Mouse (Mus musculus) forebrain, postnatal 0 days (tissue): ENCODE measurements around the gene Tlk1. TPM values are rescaled to one million over a fixed set of nuclear protein-coding genes. Genes with fewer than 3 reads are reported as not detected.

Experiments used
- ATAC-seq: fragments of 200-750 bp; cut with Nextera tagmentation; 2 replicates; pipeline ENCODE4 v1.8.0; 2017; ENCODE audit warnings: mild to moderate bottlenecking, moderate library complexity
- DNase-seq: peaks from one replicate; pipeline ENCODE4 v3.0.0-alpha.2; 2015
- H3K27ac ChIP-seq: fragments of 300-500 bp; sonication (generic); 2 replicates; pipeline ENCODE4 v1.5.1; 2014; ENCODE audit warnings: low read depth, mild to moderate bottlenecking, antibody characterized with exemption, low read length, moderate library complexity, mixed read lengths
- H3K27me3 ChIP-seq: fragments of 300-500 bp; sonication (generic); 2 replicates; pipeline ENCODE4 v1.6.1; 2014; ENCODE audit warnings: mild to moderate bottlenecking, low read length, mixed read lengths; ENCODE audit not compliant: insufficient read depth
- H3K36me3 ChIP-seq: fragments of 300-500 bp; sonication (generic); 2 replicates; pipeline ENCODE4 v1.6.1; 2014; ENCODE audit warnings: mild to moderate bottlenecking, moderate library complexity; ENCODE audit not compliant: insufficient read depth
- H3K4me1 ChIP-seq: fragments of 300-500 bp; sonication (generic); 2 replicates; pipeline ENCODE4 v1.6.1; 2014; ENCODE audit warnings: antibody characterized with exemption; ENCODE audit not compliant: insufficient read depth
- H3K4me2 ChIP-seq: fragments of 300-500 bp; sonication (generic); 2 replicates; pipeline ENCODE4 v1.6.1; 2014; ENCODE audit warnings: low read depth, mild to moderate bottlenecking, moderate library complexity
- H3K4me3 ChIP-seq: fragments of 300-500 bp; sonication (generic); 2 replicates; pipeline ENCODE4 v1.5.1; 2014; ENCODE audit warnings: low read depth, low read length, mixed read lengths
- H3K9ac ChIP-seq: fragments of 300-500 bp; sonication (generic); 2 replicates; pipeline ENCODE4 v1.6.1; 2014; ENCODE audit warnings: mild to moderate bottlenecking
- H3K9me3 ChIP-seq: fragments of 300-500 bp; sonication (generic); 2 replicates; pipeline ENCODE4 v1.6.1; 2016; ENCODE audit warnings: low read length
- CTCF ChIP-seq: sonication (generic); IDR thresholded peaks from 2 replicates; pipeline ENCODE4 v1.5.1; 2016; ENCODE audit warnings: antibody characterized with exemption, control low read depth, low read depth
- WGBS: fragments of 180-500 bp; shearing (Covaris S2); extraction: QIAGEN DNeasy Blood & Tissue Kit; methylation state at CpG from one replicate; pipeline ENCODE4 v1.1.7; 2014; 5-methylcytosine and 5-hydroxymethylcytosine counted together
- polyA plus RNA-seq: library from polyadenylated mRNA; unstranded; fragments of >200 nt; fragmentation: Nextera tagmentation; extraction: Ambion mirVana; gene quantifications from 2 replicates; pipeline ENCODE4 v1.2.1, GENCODE M21; 2015
- total RNA-seq: library from RNA; depleted of rRNA; stranded (reverse); fragments of >200 nt; gene quantifications from 2 replicates; pipeline ENCODE4 v1.2.3, GENCODE M21; 2014

Gene Tlk1
- total and polyA plus RNA-seq, 2 experiments from 2014 or later, result 26.0 to 34.3 TPM

DNA sequence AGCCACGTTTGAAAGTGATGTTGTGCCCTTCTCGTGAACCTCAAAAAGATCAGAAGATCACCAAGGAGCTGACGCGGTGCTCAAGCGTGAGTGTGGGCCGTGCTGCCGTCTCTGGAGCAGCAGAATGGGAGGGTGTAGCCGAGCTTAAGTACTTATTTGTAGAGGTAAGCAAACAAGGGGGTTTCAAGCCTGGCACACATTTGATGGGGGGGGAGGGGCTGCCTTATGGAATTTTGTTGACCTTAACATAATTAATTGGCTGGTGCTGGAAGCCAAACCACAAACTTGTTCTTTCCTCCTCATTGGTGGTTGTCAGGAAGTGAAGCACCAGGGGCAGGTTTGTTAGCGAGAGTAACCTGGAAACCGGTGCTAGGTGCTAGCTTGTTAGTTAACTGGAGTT lies 129.8 kb downstream of the Tlk1 start:
- 93% methylated on average over 10 of the region's 10 CpGs for WGBS
- no peak for TF ChIP-seq CTCF
- H3K27me3 ChIP-seq, result no peaks in the 10 kb centered on the region

DNA sequence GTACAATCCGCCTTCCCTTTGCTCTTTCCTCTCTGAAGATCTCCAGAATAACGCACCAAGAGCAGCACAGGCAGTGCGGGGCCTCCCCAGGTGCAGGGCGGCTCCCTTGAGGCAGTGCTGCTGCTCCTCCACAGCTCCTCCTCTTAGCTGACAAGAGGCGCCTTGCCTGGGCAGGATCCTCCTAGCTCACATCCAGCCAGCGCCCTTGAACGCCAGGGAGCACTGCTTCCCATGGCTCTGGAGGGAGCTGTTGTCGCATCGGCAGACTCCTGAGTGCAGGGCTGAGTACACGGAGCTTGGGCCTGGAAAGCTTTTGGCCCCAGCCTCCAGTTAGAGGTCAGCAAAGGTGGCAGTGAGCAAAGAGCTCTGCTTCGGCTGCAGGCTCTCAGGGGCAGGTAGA lies 135.3 kb downstream of the Tlk1 start:
- no peak for ATAC-seq

More for the DNA sequence above, 129.8 kb downstream of the Tlk1 start:
- Histone ChIP-seq H3K4me2 (no peak overlapping the region), H3K36me3 (peaks cover 12% of the 10 kb centered on the region), H3K4me3 (no peak overlapping the region), H3K27ac (no peak overlapping the region), H3K9ac (no peak overlapping the region), H3K9me3 (no peaks in the 10 kb centered on the region), H3K4me1 (no peaks in the 10 kb centered on the region)
- no peak for ATAC-seq
- no peak for DNase-seq

DNA sequence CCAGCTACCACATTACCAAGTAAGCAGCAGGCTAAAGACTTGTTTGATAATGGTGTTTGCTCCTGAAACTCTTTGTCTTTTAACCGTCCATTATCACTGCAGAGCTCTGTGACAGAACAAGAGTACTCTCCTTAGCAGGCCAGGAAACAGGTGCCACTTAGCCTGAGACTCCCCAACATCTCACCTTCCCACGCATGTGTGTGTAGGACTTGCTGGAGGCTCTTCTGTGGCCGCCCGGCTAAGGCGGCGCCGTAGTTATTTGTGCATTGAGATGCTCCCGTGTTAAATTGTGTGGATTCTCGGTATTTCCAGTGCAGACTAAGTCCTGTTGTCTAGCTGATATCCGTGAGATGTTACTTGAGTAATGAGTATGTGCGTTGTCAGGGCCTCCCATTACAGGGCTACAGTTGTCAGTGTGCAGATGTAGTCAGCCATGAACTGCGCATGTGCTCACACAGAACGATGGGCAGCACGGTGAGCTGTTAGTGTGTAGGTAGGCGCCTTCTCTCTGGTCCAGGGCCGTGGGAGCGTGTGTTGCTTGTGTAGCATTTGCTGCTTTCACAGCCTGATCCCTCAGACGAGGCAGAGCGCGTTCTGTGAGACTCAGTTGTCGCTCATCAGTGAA lies 137.0 kb downstream of the Tlk1 start:
- 93% methylated on average over 21 of the region's 21 CpGs for WGBS
- Histone ChIP-seq H3K4me1 (no peaks in the 10 kb centered on the region), H3K9me3 (no peaks in the 10 kb centered on the region), H3K9ac (no peak overlapping the region), H3K27ac (no peak overlapping the region), H3K27me3 (no peaks in the 10 kb centered on the region), H3K4me3 (no peak overlapping the region), H3K36me3 (peaks cover 66% of the 10 kb centered on the region), H3K4me2 (no peak overlapping the region)
- ATAC-seq (no peak; the same call in 1 of the 2 replicates), DNase-seq (no peak)
- TF ChIP-seq CTCF, result no peak

More for the DNA sequence above, 135.3 kb downstream of the Tlk1 start:
- no peak for TF ChIP-seq CTCF
- DNase-seq, result no peak
- no peaks in the 10 kb centered on the region for H3K27me3 ChIP-seq
- peaks cover 55% of the 10 kb centered on the region for H3K36me3 ChIP-seq
- no peak overlapping the region for H3K4me2 ChIP-seq
- no peaks in the 10 kb centered on the region for H3K4me1 ChIP-seq
- no peaks in the 10 kb centered on the region for H3K9me3 ChIP-seq
- H3K9ac ChIP-seq, result no peak overlapping the region
- WGBS, result 85% methylated on average over 11 of the region's 11 CpGs
- no peak overlapping the region for H3K27ac ChIP-seq
- no peak overlapping the region for H3K4me3 ChIP-seq

DNA sequence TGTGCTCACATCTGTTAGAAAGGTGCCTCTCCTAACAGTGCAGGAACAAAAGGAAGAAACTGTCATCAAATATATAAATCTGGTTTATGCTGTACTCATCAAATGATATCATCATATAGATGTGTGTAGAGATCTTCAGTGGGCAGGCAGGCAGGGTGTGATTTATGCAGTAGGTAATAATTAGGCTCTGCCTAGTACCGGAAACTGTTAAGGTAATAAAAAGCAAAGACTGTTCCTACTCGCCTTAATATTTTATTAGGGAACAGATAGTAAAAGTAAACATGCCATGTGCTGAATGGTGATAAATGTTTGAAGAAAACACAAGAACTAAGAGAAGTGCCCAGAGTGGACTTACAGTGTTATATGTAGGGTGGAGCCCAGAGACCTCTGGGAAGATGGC lies 143.2 kb downstream of the Tlk1 start:
- Histone ChIP-seq H3K27ac (no peak overlapping the region), H3K4me2 (no peak overlapping the region), H3K9ac (no peak overlapping the region), H3K27me3 (no peaks in the 10 kb centered on the region), H3K4me3 (no peak overlapping the region), H3K4me1 (no peaks in the 10 kb centered on the region), H3K36me3 (peaks cover 79% of the 10 kb centered on the region), H3K9me3 (no peaks in the 10 kb centered on the region)
- ATAC-seq, result no peak
- no peak for TF ChIP-seq CTCF
- 92% methylated on average over 2 of the region's 2 CpGs for WGBS
- DNase-seq, result no peak

DNA sequence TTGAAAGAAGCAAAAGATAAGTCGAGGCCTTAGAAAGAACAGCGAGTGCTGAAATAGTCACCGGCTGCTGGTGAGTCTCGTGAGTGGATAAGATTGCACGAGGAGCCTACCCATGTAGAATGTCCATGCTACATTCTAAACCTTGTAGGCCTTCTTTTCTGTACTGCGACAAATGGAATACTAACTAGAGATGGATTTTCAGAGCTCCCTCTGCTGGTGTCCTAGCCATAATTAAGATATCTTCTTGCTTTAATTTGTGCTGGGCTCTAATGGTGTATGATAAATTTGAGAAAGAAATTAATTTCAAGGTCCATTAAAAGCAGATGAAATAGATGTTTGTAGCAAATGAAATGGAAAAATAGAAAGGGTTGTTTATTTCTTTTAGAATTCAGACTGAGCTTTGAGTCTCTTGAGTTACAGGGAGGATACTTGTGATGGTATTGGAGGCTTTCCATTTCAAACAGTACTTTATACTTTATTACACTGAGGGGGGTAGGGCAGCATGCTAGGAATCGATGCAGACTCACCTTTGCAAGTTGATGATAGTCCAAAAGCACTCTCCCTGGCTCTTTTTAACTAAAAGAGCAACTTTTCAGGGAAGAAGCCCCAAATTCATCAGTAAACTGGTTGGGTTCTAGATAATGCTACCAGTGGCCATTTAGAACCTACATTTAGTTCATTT lies 151.9 kb downstream of the Tlk1 start:
- Histone ChIP-seq H3K36me3 (peaks cover 6% of the 10 kb centered on the region), H3K9me3 (no peaks in the 10 kb centered on the region), H3K9ac (no peak overlapping the region), H3K4me3 (no peak overlapping the region), H3K27me3 (no peaks in the 10 kb centered on the region), H3K27ac (no peak overlapping the region), H3K4me2 (no peak overlapping the region), H3K4me1 (no peaks in the 10 kb centered on the region)
- peak; percentile 54 for TF ChIP-seq CTCF
- ATAC-seq (no peak), DNase-seq (peak; percentile 30)
- 80% methylated on average over 7 of the region's 7 CpGs for WGBS

DNA sequence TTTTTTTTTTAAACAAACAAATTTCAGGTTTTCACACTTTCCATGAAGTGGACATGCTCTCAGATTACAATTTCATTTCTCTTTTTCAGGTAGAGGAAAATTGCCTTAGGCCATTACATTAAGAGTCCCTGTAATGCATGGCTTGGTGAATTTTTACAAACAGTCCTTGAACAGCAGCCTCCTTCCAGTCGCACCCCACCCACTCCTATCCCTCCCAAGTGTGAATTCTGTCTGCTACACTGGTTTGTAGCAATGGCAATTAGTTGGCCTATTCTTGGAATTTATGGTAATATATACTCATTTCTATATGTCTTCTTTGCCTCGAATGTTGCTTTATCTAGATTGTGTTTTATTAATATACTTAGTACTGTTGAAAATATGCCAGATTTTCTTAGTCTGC lies 153.1 kb downstream of the Tlk1 start:
- 83% methylated on average over 2 of the region's 2 CpGs for WGBS
- no peak for ATAC-seq

DNA sequence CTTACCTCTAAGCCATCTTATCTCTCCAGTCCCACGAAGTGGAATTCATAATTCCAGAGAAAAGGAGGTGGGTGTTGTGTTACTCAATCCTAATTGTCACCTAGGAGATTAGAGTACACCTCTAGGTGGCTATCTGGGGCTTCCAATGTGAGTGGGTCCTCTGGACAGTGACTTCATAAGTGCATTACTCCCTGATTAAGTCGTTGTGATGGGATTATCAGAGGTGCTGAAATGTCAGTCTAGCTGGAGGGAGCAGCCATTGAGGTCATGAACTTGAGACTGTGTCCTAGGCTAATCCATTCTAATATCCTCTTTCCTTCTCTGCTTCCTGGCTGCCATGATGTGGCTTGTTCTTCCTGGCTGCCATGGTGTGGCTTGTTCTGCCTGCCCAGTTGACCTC lies 155.6 kb downstream of the Tlk1 start:
- Histone ChIP-seq H3K9me3 (no peaks in the 10 kb centered on the region), H3K27ac (no peak overlapping the region), H3K27me3 (no peaks in the 10 kb centered on the region), H3K4me2 (no peak overlapping the region), H3K9ac (no peak overlapping the region), H3K36me3 (no peaks in the 10 kb centered on the region), H3K4me3 (no peak overlapping the region), H3K4me1 (no peaks in the 10 kb centered on the region)
- no peak for ATAC-seq
- no peak for DNase-seq
- 83% methylated on average over 2 of the region's 2 CpGs for WGBS
- no peak for TF ChIP-seq CTCF

More for the DNA sequence above, 153.1 kb downstream of the Tlk1 start:
- Histone ChIP-seq H3K4me2 (no peak overlapping the region), H3K4me1 (no peaks in the 10 kb centered on the region), H3K4me3 (no peak overlapping the region), H3K9ac (no peak overlapping the region), H3K36me3 (no peaks in the 10 kb centered on the region), H3K9me3 (no peaks in the 10 kb centered on the region), H3K27ac (no peak overlapping the region), H3K27me3 (no peaks in the 10 kb centered on the region)
- no peak for TF ChIP-seq CTCF
- DNase-seq, result no peak
